Mouse (Mus musculus) heart, postnatal 25 days (tissue): Measurements from ENCODE around the gene Dctd. TPM values are rescaled to one million over a fixed set of nuclear protein-coding genes. Genes with fewer than 3 reads are reported as not detected.

ENCODE experiments used
- total RNA-seq, 2 experiments: library from RNA; stranded (reverse); gene quantifications; 2 replicates each; pipeline ENCODE4 v1.2.3; 2021

The Dctd gene
- total RNA-seq, 2 experiments from 2014 or later: 1.7 to 1.8 TPM

Other genes starting within 250 kb of the Dctd start
- 10 to 100 TPM; 25.0 to 28.2 TPM for gene Wwc2, start 108.2 kb upstream of the Dctd start, total RNA-seq